Mouse (Mus musculus) hindbrain, embryonic 11.5 days (tissue): ENCODE measurements around the gene Hdac10. TPM values are rescaled to one million over a fixed set of nuclear protein-coding genes. Genes with fewer than 3 reads are reported as not detected.

ENCODE experiments used
- ATAC-seq: fragments of 200-750 bp; cut with Nextera tagmentation; 2 replicates; pipeline ENCODE4 v1.8.0; 2017; ENCODE audit warnings: mild to moderate bottlenecking, moderate TSS enrichment, moderate library complexity; ENCODE audit not compliant: low FRiP score
- DNase-seq: peaks from one replicate; pipeline ENCODE4 v3.0.0-alpha.2; 2015; ENCODE audit warnings: low spot score
- H3K27ac ChIP-seq: fragments of 300-500 bp; sonication (generic); 2 replicates; pipeline ENCODE4 v1.5.1; 2014; ENCODE audit warnings: mild to moderate bottlenecking, low read depth, low read length
- H3K27me3 ChIP-seq: fragments of 300-500 bp; sonication (generic); 2 replicates; pipeline ENCODE4 v1.6.1; 2014; ENCODE audit warnings: mild to moderate bottlenecking, low read length, moderate library complexity, mixed read lengths; ENCODE audit not compliant: control insufficient read depth, insufficient read depth
- H3K36me3 ChIP-seq: fragments of 300-500 bp; sonication (generic); 2 replicates; pipeline ENCODE4 v1.6.1; 2014; ENCODE audit warnings: mild to moderate bottlenecking, low read length, moderate library complexity, mixed read lengths; ENCODE audit not compliant: control insufficient read depth, insufficient read depth
- H3K4me1 ChIP-seq: fragments of 300-500 bp; sonication (generic); replicated peaks from 2 replicates; pipeline ENCODE4 v1.6.1; 2014; ENCODE audit warnings: low read length, mixed read lengths; ENCODE audit not compliant: control insufficient read depth, insufficient read depth
- H3K4me2 ChIP-seq: fragments of 300-500 bp; sonication (generic); replicated peaks from 2 replicates; pipeline ENCODE4 v1.6.1; 2014; ENCODE audit warnings: mild to moderate bottlenecking, low read depth, low read length
- H3K4me3 ChIP-seq: fragments of 300-500 bp; sonication (generic); 2 replicates; pipeline ENCODE4 v1.5.1; 2014; ENCODE audit warnings: low read depth, low read length
- H3K9ac ChIP-seq: fragments of 300-500 bp; sonication (generic); 2 replicates; pipeline ENCODE4 v1.6.1; 2014; ENCODE audit warnings: low read depth, low read length
- H3K9me3 ChIP-seq: fragments of 300-500 bp; sonication (generic); 2 replicates; pipeline ENCODE4 v1.6.1; 2016; ENCODE audit warnings: low read length; ENCODE audit not compliant: control insufficient read depth
- WGBS: fragments of 180-500 bp; shearing (Covaris S2); extraction: QIAGEN DNeasy Blood & Tissue Kit; methylation state at CpG from one replicate; pipeline ENCODE4 v1.1.7; 2014; 5-methylcytosine and 5-hydroxymethylcytosine counted together
- polyA plus RNA-seq: library from polyadenylated mRNA; unstranded; fragments of >200 nt; fragmentation: Nextera tagmentation; extraction: Ambion mirVana; gene quantifications from 2 replicates; pipeline ENCODE4 v1.2.1, GENCODE M21; 2014

Hdac10 gene
- 9.4 and 10.7 TPM in 2 replicates for polyA plus RNA-seq

GRCm38 (mm10) chr15:89128382-89129350, at the start of gene Hdac10:
Gene Hdac10, minus strand, starts transcription at chr15:89128700.
- 3% methylated on average over 36 of the region's 36 CpGs for WGBS
- Histone ChIP-seq H3K36me3 (no peaks in the 10 kb centered on the region), H3K4me2 (peak within 1 kb of the TSS; percentile 58), H3K27me3 (no peaks in the 10 kb centered on the region), H3K9ac (peak within 1 kb of the TSS; percentile 82), H3K9me3 (no peaks in the 10 kb centered on the region), H3K4me1 (peaks cover 6% of the 10 kb centered on the region), H3K4me3 (peak within 1 kb of the TSS; percentile 55), H3K27ac (peak within 1 kb of the TSS; percentile 76)
- ATAC-seq, result peak; percentile 91
- DNase-seq, result peak; percentile 92

GRCm38 (mm10) chr15:89177576-89178259, 49.2 kb upstream of the Hdac10 start:
- peaks cover 29% of the 10 kb centered on the region for H3K4me1 ChIP-seq
- WGBS, result 64% methylated on average over 4 of the region's 4 CpGs

DNA sequence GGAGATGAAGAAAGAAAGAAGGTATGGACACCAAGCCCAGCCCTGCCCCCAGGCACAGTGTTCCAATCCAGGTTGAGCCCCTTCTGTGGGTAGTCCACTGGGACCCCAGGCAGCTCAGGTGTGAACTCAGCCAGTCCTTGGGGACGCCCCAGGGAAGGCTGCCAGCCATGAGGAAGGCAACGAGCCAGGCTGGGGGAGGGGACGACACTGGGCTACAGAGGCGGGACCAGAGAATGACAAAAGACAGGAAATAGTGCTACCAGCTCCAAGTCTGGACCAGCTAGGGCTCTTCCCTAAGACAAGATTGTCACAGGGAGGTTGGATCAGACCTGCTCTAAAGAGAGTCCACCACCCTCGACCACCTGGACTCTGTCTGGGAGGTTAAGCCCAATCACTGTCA, 48.6 kb upstream of the Hdac10 start:
- WGBS, result 14% methylated on average over 5 of the region's 5 CpGs
- H3K36me3 ChIP-seq, result no peaks in the 10 kb centered on the region
- H3K4me2 ChIP-seq, result peak overlapping the region; percentile 11; the same call in 1 of the 2 replicates
- ATAC-seq (no peak), DNase-seq (no peak)
- H3K4me3 ChIP-seq, result no peak overlapping the region
- H3K27ac ChIP-seq, result no peak overlapping the region
- peaks cover 33% of the 10 kb centered on the region for H3K4me1 ChIP-seq
- no peaks in the 10 kb centered on the region for H3K9me3 ChIP-seq
- H3K27me3 ChIP-seq, result no peaks in the 10 kb centered on the region
- H3K9ac ChIP-seq, result no peak overlapping the region

More at GRCm38 (mm10) chr15:89177576-89178259, 49.2 kb upstream of the Hdac10 start:
- Histone ChIP-seq H3K9ac (no peak overlapping the region), H3K4me2 (peak overlapping the region; percentile 11; the same call in 1 of the 2 replicates), H3K36me3 (no peaks in the 10 kb centered on the region), H3K27me3 (no peaks in the 10 kb centered on the region), H3K27ac (no peak overlapping the region), H3K4me3 (no peak overlapping the region), H3K9me3 (no peaks in the 10 kb centered on the region)
- ATAC-seq (no peak), DNase-seq (no peak)

- Histone ChIP-seq H3K27me3 (no peaks in the 10 kb centered on the region), H3K9me3 (no peaks in the 10 kb centered on the region), H3K9ac (no peak overlapping the region), H3K4me2 (no peak overlapping the region), H3K4me1 (peaks cover 31% of the 10 kb centered on the region), H3K4me3 (no peak overlapping the region), H3K36me3 (no peaks in the 10 kb centered on the region), H3K27ac (no peak overlapping the region)
- 88% methylated on average over 13 of the region's 13 CpGs for WGBS
- no peak for ATAC-seq
- no peak for DNase-seq
Measured at GRCm38 (mm10) chr15:89175411-89176155, 47.1 kb upstream of the Hdac10 start.

DNA sequence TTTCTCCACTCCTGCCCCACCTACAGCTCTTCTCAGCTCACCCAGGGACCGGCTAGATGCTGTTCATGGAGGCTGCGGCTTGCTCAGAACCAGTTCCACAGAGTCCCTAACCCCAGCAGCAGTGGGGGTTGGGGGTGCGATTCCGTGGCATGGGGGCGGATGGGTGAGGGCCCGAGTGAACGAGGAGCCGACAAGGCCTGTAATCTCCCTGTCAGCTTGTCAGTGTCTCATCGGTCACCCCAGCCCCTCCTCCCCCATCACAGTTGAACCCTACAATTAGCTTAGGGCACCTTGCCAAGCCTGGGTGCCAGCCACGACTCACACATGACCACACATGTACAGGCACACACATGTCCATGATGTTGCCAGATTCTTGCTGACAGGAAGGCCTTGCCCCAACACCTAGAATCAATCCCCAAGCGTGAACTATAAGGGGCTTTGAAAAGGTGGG, 46.4 kb upstream of the Hdac10 start:
- no peak for DNase-seq
- Histone ChIP-seq H3K9me3 (no peaks in the 10 kb centered on the region), H3K4me3 (no peak overlapping the region), H3K27me3 (no peaks in the 10 kb centered on the region), H3K36me3 (no peaks in the 10 kb centered on the region), H3K9ac (no peak overlapping the region), H3K27ac (no peak overlapping the region), H3K4me1 (peaks cover 31% of the 10 kb centered on the region), H3K4me2 (no peak overlapping the region)
- no peak for ATAC-seq
- 68% methylated on average over 11 of the region's 11 CpGs for WGBS

DNA sequence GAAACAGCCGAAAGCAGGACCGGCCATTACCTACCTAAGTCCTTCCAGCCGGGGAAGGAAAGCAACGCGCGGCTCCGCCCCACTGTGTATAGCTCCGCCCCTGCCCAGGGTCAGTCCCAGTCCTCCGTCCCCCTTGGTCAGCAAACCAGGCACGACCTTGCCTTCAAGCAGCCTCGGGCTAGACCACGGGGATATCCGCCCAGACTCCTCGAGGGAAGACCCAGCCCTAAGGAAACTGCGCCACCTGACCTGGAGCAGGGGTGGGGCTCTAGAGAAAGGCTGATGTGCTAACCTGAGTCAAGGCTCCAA, 45.4 kb upstream of the Hdac10 start:
- DNase-seq (peak; percentile 73), ATAC-seq (peak; percentile 61)
- Histone ChIP-seq H3K36me3 (no peaks in the 10 kb centered on the region), H3K9me3 (no peaks in the 10 kb centered on the region), H3K4me2 (peak overlapping the region; percentile 100), H3K27ac (no peak overlapping the region), H3K27me3 (no peaks in the 10 kb centered on the region), H3K4me1 (peaks cover 36% of the 10 kb centered on the region), H3K9ac (peak overlapping the region; percentile 73), H3K4me3 (peak overlapping the region; percentile 52)
- WGBS, result under 1% methylated on average over 15 of the region's 15 CpGs

GRCm38 (mm10) chr15:89173024-89173905, 44.8 kb upstream of the Hdac10 start:
- peak; percentile 72 for DNase-seq
- Histone ChIP-seq H3K36me3 (no peaks in the 10 kb centered on the region), H3K4me3 (peak overlapping the region; percentile 52), H3K9me3 (no peaks in the 10 kb centered on the region), H3K27ac (peak overlapping the region; percentile 53), H3K4me2 (peak overlapping the region; percentile 100), H3K27me3 (no peaks in the 10 kb centered on the region), H3K9ac (peak overlapping the region; percentile 73), H3K4me1 (peaks cover 30% of the 10 kb centered on the region)
- ATAC-seq, result peak; percentile 34
- WGBS, result under 1% methylated on average over 62 of the region's 65 CpGs
